Mouse (Mus musculus): ENCODE measurements at regions not wholly inside any gene's neighbourhood (a gene's known extent, or its start where the extent isn't known, plus 50 kb on each side); places are given as distances from the start of the nearest gene placed in this dataset.
A peak's percentile ranks its signal among the peaks of the same experiment; 100 is the strongest.

DNA sequence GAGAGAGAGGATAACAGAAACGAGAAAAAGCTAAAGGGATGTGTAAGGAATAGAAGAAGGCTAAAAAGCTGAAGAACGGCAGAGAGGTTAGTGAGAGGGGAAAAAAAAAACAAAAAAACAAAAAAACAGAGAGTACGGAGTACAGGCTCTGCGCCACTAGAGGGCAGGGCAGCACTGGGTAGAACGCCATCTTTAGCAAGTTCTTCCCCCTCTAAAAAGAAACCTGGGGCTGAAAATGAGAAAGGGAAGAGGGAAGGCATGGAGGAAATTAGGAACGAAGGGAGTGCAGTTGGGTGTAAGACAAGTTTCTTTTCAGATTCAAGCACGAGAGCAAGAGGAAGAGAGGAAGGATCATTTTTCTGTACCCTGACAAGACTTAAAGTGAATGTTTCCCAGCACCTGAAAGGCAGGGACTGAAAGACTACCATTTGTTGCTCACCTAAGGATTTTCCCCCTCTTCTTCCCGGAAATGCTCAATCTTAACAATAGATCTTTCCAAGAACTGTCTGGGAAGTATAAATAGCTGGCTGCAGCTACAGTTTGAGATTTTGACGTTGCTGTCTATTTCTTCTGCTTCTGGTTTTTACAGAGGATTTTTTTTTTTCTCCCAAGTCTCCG, 195.6 kb downstream of the Fam198b start:
- DNase-seq (ENCODE audit: low read depth, low spot score) = peak; percentile 78
- Histone ChIP-seq H3K4me3 (ENCODE audit: control insufficient read depth in 1 of 2, insufficient read depth in 1 of 2, low read depth in 2 of 2, low read length in 2 of 2) (peak overlapping the region; percentile 30 to 32; a peak in 3 of 4 replicates), H3K36me3 (ENCODE audit: control insufficient read depth in 1 of 2, insufficient read depth in 2 of 2, low read length in 2 of 2) (no peaks in the 10 kb centered on the region; a peak in 1 of 4 replicates), H3K79me2 (ENCODE audit: control insufficient read depth, insufficient read depth, low read length, poor library complexity) (no peaks in the 10 kb centered on the region), H3K9me3 (replicated peaks; ENCODE audit: insufficient read depth, low read length) (no peaks in the 10 kb centered on the region), H3K27me3 (ENCODE audit: control insufficient read depth in 1 of 2, insufficient read depth in 2 of 2, low read length in 2 of 2) (no peaks in the 10 kb centered on the region; a peak in 1 of 4 replicates), H3K9ac (ENCODE audit: control insufficient read depth, low read depth, low read length, poor library complexity, severe bottlenecking) (peak overlapping the region; percentile 15; the same call in 1 of the 2 replicates), H3K4me1 (ENCODE audit: control insufficient read depth in 1 of 2, insufficient read depth in 2 of 2, low read length in 2 of 2) (no peaks in the 10 kb centered on the region; a peak in 1 of 4 replicates), H3K27ac (ENCODE audit: control insufficient read depth, low read depth, low read length) (no peak overlapping the region)
- peak; percentile 83 for TF ChIP-seq ZC3H11A (IDR thresholded peaks at IDR 0.05; ENCODE audit: low read depth, low read length)
- no peak for TF ChIP-seq MAX (IDR thresholded peaks at IDR 0.05; ENCODE audit: low read length)
- no peak for TF ChIP-seq NELFE (IDR thresholded peaks at IDR 0.05; ENCODE audit: low read depth, low read length)
- no peak for TF ChIP-seq MYC (IDR thresholded peaks at IDR 0.05; ENCODE audit: low read depth, low read length)
- TF ChIP-seq GABPA (IDR thresholded peaks at IDR 0.05; ENCODE audit: low read depth, low read length) = no peak
- no peak for TF ChIP-seq BHLHE40 (IDR thresholded peaks at IDR 0.05; ENCODE audit: borderline replicate concordance, low read depth, low read length)
- no peak for TF ChIP-seq SIN3A (IDR thresholded peaks at IDR 0.05; ENCODE audit: low read length)
- TF ChIP-seq UBTF (IDR thresholded peaks at IDR 0.05; ENCODE audit: borderline replicate concordance, insufficient read depth, low read depth, low read length) = no peak
- TF ChIP-seq JUND (IDR thresholded peaks at IDR 0.05; ENCODE audit: low read depth, low read length) = no peak
- peak; percentile 93 for TF ChIP-seq RAD21 (IDR thresholded peaks at IDR 0.05; ENCODE audit: low read depth, low read length)
- TF ChIP-seq POLR2AphosphoS2 (IDR thresholded peaks at IDR 0.05; ENCODE audit: low read length) = no peak
- no peak for TF ChIP-seq MYB (IDR thresholded peaks at IDR 0.05; ENCODE audit: low read depth, low read length)
- no peak for TF ChIP-seq ZMIZ1 (IDR thresholded peaks at IDR 0.05; ENCODE audit: low read depth, low read length)
- TF ChIP-seq CHD1 (IDR thresholded peaks at IDR 0.05; ENCODE audit: low read depth, low read length) = no peak
- TF ChIP-seq EP300 (IDR thresholded peaks at IDR 0.05; ENCODE audit: low read depth in 1 of 2, low read length in 2 of 2) = no peak
- peak; percentile 66 to 92 (median 88) for TF ChIP-seq CTCF (IDR thresholded peaks at IDR 0.05 in 2 of 3, conservative IDR thresholded peaks at IDR 0.05 in 1 of 3; ENCODE audit: control insufficient read depth in 1 of 3, insufficient read depth in 1 of 3, low read depth in 2 of 3, low read length in 3 of 3, poor library complexity in 1 of 3, severe bottlenecking in 1 of 3)
- no peak for TF ChIP-seq MAZ (IDR thresholded peaks at IDR 0.05; ENCODE audit: low read depth, low read length)
- TF ChIP-seq KAT2A (conservative IDR thresholded peaks at IDR 0.05; ENCODE audit: low read depth, low read length) = no peak
- no peak for TF ChIP-seq MAFK (IDR thresholded peaks at IDR 0.05; ENCODE audit: borderline replicate concordance, low read depth, low read length)
- TF ChIP-seq POLR2A (IDR thresholded peaks at IDR 0.05; ENCODE audit: control insufficient read depth in 1 of 2, insufficient read depth in 1 of 2, low read depth in 1 of 2, low read length in 2 of 2, poor library complexity in 1 of 2) = no peak
- peak; percentile 96 for TF ChIP-seq ZNF384 (IDR thresholded peaks at IDR 0.05; ENCODE audit: low read depth, low read length)
- TF ChIP-seq GATA1 (IDR thresholded peaks at IDR 0.05; ENCODE audit: low read depth, low read length) = no peak
- no peak for TF ChIP-seq MEF2A (IDR thresholded peaks at IDR 0.05; ENCODE audit: extremely low read depth, insufficient replicate concordance, low read depth, low read length, poor library complexity, severe bottlenecking)
- no peak for TF ChIP-seq HCFC1 (IDR thresholded peaks at IDR 0.05; ENCODE audit: low read depth, low read length)
- TF ChIP-seq E2F4 (IDR thresholded peaks at IDR 0.05; ENCODE audit: borderline replicate concordance, low read depth, low read length) = no peak
- TF ChIP-seq USF2 (IDR thresholded peaks at IDR 0.05; ENCODE audit: borderline replicate concordance in 1 of 2, insufficient read depth in 1 of 2, low read depth in 1 of 2, low read length in 2 of 2) = no peak
- TF ChIP-seq SMC3 (IDR thresholded peaks at IDR 0.05; ENCODE audit: low read depth, low read length) = peak; percentile 86
- no peak for TF ChIP-seq USF1 (IDR thresholded peaks at IDR 0.05; ENCODE audit: low read depth, low read length)
- TF ChIP-seq TCF12 (IDR thresholded peaks at IDR 0.05; ENCODE audit: low read depth, low read length) = no peak
- TF ChIP-seq TAL1 (IDR thresholded peaks at IDR 0.05; ENCODE audit: low read length) = no peak
- no peak for TF ChIP-seq ETS1 (IDR thresholded peaks at IDR 0.05; ENCODE audit: low read depth, low read length)
- no peak for TF ChIP-seq CHD2 (IDR thresholded peaks at IDR 0.05; ENCODE audit: low read length)
- no peak for TF ChIP-seq ELF1 (IDR thresholded peaks at IDR 0.05; ENCODE audit: low read depth, low read length)
- TF ChIP-seq ZKSCAN1 (IDR thresholded peaks at IDR 0.05; ENCODE audit: low read depth, low read length) = peak; percentile 54; the same call in 1 of the 2 replicates
- TF ChIP-seq POLR2AphosphoS5 (IDR thresholded peaks at IDR 0.05; ENCODE audit: borderline replicate concordance, low read depth, low read length) = no peak
- TF ChIP-seq NRF1 (IDR thresholded peaks at IDR 0.05; ENCODE audit: insufficient read depth, low read depth, low read length, poor library complexity, severe bottlenecking) = no peak
- no peak for TF ChIP-seq MXI1 (IDR thresholded peaks at IDR 0.05; ENCODE audit: low read depth, low read length)

All from MEL (cell line).